Mouse (Mus musculus) regulatory T cell (primary cell): ENCODE measurements around the gene Il27.

ENCODE experiments used
- in situ Hi-C: fragments of 300-600 bp; cut with MboI, MseI; formaldehyde crosslinking; loops from one replicate; pipeline ENCODE4 v1.15.1; 2025; ENCODE audit warnings: high pct_unique_total_duplicates

Gene Il27

GRCm38 (mm10) chr7:126607796-126608195, 13.1 kb upstream of the Il27 start:
- in situ Hi-C loops: loop anchor here (10.0 kb wide), 1 partner anchor 293 kb away; no protein-coding TSS in a partner anchor

GRCm38 (mm10) chr7:126607064-126607463, 12.3 kb upstream of the Il27 start:
- in situ Hi-C loops: loop anchor here (10.0 kb wide), 1 partner anchor 292 kb away; no protein-coding TSS in a partner anchor

GRCm38 (mm10) chr7:126606611-126607010, 11.9 kb upstream of the Il27 start:
- in situ Hi-C loops: loop anchor here (10.0 kb wide), 1 partner anchor 292 kb away; no protein-coding TSS in a partner anchor

- in situ Hi-C loops: loop anchor here (10.0 kb wide), 1 partner anchor 288 kb away; no protein-coding TSS in a partner anchor
These were observed 7.9 kb upstream of the Il27 start for GRCm38 (mm10) chr7:126602650-126603049.

- in situ Hi-C loops: loop anchor here (10.0 kb wide), 1 partner anchor 287 kb away; no protein-coding TSS in a partner anchor
These were observed 7.2 kb upstream of the Il27 start for GRCm38 (mm10) chr7:126601896-126602295.

- in situ Hi-C loops: no loop called here
These were observed 4.2 kb upstream of the Il27 start for GRCm38 (mm10) chr7:126598919-126599318.

- in situ Hi-C loops: no loop called here
These were observed 1.7 kb upstream of the Il27 start for GRCm38 (mm10) chr7:126596414-126596813.

- in situ Hi-C loops: no loop called here
These were observed 1.1 kb upstream of the Il27 start for GRCm38 (mm10) chr7:126595890-126596289.

GRCm38 (mm10) chr7:126587779-126588178, 7.0 kb downstream of the Il27 start:
- in situ Hi-C loops: loop anchor here (5.0 kb wide), 1 partner anchor 40 kb away; no protein-coding TSS in a partner anchor

- in situ Hi-C loops: loop anchor here (5.0 kb wide), 1 partner anchor 40 kb away; no protein-coding TSS in a partner anchor
These were observed 7.9 kb downstream of the Il27 start for GRCm38 (mm10) chr7:126586839-126587238.

- in situ Hi-C loops: loop anchor here (5.0 kb wide), 1 partner anchor 42 kb away; no protein-coding TSS in a partner anchor
These were observed 9.0 kb downstream of the Il27 start, which contains the start of gene Cln3 for GRCm38 (mm10) chr7:126585717-126586116. TSS of gene Cln3 (minus strand) at chr7:126585817.

GRCm38 (mm10) chr7:126584506-126584977, 10.2 kb downstream of the Il27 start, which contains the start of gene Apobr:
TSS of gene Apobr (plus strand) at chr7:126584942.
- in situ Hi-C loops: no loop called here

GRCm38 (mm10) chr7:126583761-126584160, 11.0 kb downstream of the Il27 start:
- in situ Hi-C loops: no loop called here

- in situ Hi-C loops: no loop called here
These were observed 11.5 kb downstream of the Il27 start for GRCm38 (mm10) chr7:126583251-126583709.

- in situ Hi-C loops: no loop called here
These were observed 12.0 kb downstream of the Il27 start for GRCm38 (mm10) chr7:126582759-126583158.

- in situ Hi-C loops: no loop called here
These were observed 13.1 kb downstream of the Il27 start for GRCm38 (mm10) chr7:126581661-126582060.

- in situ Hi-C loops: no loop called here
These were observed 15.6 kb downstream of the Il27 start for GRCm38 (mm10) chr7:126579172-126579571.

GRCm38 (mm10) chr7:126576946-126577345, 17.8 kb downstream of the Il27 start:
- in situ Hi-C loops: no loop called here

- in situ Hi-C loops: loop anchor here (5.0 kb wide), 1 partner anchor 71 kb away; no protein-coding TSS in a partner anchor
These were observed 28.5 kb downstream of the Il27 start, which contains the start of gene Eif3c for GRCm38 (mm10) chr7:126566094-126566765. TSS of gene Eif3c (minus strand) at chr7:126566411.

- in situ Hi-C loops: loop anchor here (5.0 kb wide), 1 partner anchor 72 kb away; no protein-coding TSS in a partner anchor
These were observed 29.0 kb downstream of the Il27 start for GRCm38 (mm10) chr7:126565693-126566092.

- in situ Hi-C loops: no loop called here
These were observed 38.1 kb downstream of the Il27 start for GRCm38 (mm10) chr7:126556635-126557034.

- in situ Hi-C loops: no loop called here
These were observed 39.9 kb downstream of the Il27 start for GRCm38 (mm10) chr7:126554796-126555195.
